Mouse (Mus musculus): ENCODE data around the gene Timp4. TPM values are rescaled to one million over a fixed set of nuclear protein-coding genes. Genes with fewer than 3 reads are reported as not detected.

The Timp4 gene
- total RNA-seq, 2 experiments from 2014 or later: 27.9 to 29.4 TPM

DNA sequence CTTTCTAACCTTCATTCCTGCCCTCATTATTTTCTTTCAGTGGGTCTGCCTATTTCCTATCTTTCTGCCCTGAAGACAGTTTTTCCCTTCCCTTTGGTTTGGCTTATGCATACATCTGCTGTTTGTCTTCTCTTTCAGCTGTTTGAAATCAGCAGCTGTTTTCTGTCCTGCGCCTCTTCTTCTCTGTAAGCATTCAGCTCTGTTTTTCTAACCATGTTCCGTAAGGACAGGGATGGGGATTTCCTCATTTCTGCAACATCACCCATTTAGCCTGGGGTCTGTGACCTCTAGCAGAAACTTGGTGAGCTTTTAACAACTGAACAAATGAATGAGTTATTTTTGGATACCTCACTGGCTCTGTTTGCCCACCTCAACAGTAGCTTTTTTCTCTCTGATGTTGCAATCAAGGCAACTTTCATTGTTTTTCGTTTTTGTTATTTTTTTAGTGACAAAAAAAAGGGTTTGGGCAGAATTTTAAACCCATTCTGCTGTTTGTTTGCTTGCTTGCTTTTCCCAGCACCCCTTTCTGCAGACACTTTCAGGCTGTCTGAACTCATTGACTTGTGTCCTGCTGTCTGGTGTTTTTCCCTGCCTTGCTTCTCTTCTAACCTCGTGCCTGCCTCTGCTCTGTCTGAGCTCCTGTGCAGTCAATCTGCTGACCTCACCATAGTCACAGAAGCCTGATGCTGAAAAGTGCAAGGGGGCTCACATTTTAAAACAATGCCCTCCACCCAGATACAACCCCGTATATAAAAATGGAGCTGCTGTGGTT is 39.7 kb downstream of the Timp4 start:
- intact Hi-C loops (cut with DNase I): no loop called here
- DNase-seq: no peak

DNA sequence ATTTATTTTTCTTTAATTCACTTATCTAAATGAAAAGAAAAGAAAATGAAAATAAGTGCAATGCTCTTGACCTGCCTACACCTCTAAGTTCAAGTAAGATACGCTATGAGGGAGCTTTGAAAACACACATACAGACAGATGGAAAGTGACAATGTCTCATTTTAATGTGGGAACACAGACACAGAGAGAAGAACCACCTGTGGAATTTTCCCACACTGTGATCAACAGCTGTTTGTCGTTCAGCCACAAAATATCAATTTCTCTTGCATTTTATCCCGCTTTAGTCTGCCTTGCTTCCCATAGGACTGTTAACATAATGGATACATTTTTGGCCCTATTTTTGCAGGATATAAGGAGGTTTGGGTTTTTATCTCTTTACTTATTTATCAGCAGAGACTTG is 41.2 kb downstream of the Timp4 start:
- DNase-seq: no peak
- intact Hi-C loops (cut with DNase I): no loop called here

DNA sequence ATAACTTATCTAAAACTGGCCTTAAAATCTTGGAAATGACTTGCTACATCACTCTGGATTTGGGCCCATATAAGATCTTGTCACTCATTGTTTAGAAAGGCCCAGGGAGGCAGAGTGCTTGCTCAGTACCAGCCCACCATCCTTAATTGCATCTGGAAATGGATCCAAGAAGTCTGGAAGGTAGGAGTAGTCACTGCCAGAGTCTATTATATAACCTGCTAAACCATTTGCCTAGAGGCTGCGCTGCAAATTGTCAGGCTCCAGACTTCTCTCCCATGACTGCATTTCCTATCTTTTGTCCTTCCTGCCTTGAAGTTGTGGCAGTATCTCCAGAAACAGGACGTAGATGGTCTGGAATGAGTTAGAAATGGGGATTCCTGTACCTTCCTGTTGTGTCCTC is 41.8 kb downstream of the Timp4 start:
- no peak for DNase-seq
- intact Hi-C loops (cut with DNase I): no loop called here

DNA sequence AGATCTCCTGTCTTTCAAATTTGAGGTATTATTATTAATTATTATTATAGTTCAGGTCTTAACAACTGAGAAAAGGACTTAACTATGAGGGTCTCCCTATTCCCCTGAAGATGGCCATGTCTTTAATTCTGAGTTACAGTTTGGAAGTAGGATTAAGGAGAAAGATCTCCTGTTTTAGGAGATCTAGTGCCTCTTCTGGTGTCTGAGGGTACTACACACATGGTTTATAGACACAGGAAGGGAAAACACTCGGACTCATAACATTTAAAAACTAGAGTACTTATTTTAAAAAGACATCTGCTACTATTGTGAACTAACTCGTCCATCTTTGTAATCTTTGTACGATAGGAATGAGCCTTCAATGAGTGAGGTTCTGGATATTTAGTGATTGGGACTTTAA is 49.0 kb downstream of the Timp4 start:
- intact Hi-C loops (cut with DNase I): no loop called here
- no peak for DNase-seq

DNA sequence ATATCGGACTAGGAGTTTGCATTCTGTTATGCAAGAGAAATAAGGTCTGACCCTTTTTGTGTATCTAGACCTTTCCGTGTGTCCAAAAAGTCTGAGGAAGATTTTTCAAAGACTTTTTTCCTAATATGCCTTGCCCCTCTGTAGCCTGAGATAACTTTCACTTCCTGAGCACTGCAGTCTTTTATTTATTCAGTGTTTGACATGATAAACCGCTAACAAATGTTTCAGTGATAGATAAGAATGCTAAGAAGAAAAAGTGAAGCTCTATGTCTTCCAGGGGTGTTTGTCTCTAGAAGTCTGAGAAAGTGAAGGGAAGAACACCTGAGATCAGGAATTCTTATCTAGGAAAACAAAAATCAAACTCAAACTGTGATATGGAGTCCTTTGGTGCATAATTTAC is 51.3 kb downstream of the Timp4 start:
- intact Hi-C loops (cut with DNase I): no loop called here
- DNase-seq: no peak

Other genes with a start within 250 kb of the Timp4 start
- 10 to 100 TPM; 12.5 to 14.4 TPM for gene Tamm41, start 214.3 kb downstream of the Timp4 start, total RNA-seq (2021)
- gene Syn2, start 117.3 kb downstream of the Timp4 start, total RNA-seq (2021): 1 to 10 TPM; 5.1 to 5.4 TPM
- not detected for gene Gm17482, start 24.9 kb downstream of the Timp4 start, total RNA-seq (2021)
- 10 to 100 TPM; 14.1 to 21.6 TPM for gene Pparg, start 108.7 kb upstream of the Timp4 start, total RNA-seq (2021)

Measured in heart, postnatal 14 days (tissue).